Mouse (Mus musculus) right cerebral cortex, postnatal 25 days (tissue): ENCODE measurements around the gene Sgms1.

Experiments used
- DNase-seq: peaks from one replicate; pipeline ENCODE4 v3.0.0; 2022

Sgms1 gene

DNA sequence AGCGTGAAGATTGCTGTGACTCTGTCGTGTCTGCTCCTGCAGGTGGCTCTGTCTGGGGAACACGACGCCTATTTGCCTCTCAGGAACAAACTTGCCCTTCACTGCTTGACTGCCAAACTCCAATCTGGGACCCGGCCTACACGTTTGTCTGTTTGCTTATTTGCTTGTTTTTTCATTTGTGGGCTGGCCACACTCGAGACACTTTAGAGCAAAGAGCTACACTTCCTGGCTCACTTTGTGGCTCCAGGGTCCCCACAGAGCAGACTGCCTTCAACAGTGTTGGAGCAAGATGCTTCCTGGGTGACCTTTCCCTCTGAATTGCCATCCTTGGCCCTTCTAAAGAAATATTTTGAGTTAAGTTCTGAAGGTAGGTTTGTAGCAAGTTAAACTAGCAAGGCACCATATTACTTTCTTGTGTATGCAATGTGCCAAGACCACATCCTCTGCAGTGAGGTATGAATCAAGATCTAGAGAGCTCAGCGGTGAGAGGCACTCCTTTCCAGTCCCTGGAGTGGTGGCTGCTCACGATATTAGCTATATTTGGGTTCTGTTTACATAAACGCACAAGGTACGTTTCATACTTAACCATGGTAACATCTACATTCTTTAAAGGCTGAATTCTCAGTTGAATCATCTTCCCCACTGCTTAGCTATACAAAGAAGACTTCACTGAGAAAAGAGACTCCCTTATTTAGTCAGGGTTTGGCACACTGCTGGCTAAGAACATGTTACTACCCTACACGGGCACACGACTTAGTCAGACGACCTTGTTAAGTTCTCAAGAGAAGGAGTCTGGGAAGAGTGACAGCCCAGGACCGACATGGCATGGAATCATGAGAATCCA lies 192.3 kb downstream of the Sgms1 start:
- no peak for DNase-seq

DNA sequence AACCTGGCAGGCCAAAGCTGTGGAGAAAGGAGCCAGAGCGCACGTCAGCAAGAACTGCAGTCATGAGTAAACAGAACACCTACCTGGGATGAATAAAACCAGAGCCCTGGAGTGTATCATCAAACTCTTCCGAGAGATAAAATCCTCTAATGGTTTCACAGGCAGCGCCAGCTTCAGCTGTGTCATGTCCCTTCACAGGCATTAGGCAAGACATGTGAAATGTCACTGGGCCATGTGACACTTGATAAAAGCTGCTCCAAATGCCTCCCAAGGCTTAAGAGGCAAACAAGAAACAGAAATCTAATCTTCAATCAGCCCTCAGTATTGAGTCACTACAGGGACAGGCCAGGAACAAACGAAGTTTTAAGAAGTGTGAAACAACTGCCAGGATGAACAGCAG lies 193.3 kb downstream of the Sgms1 start:
- DNase-seq: no peak

- DNase-seq: no peak
Measured at GRCm38 (mm10) chr19:32194863-32195262, 194.7 kb downstream of the Sgms1 start.

DNA sequence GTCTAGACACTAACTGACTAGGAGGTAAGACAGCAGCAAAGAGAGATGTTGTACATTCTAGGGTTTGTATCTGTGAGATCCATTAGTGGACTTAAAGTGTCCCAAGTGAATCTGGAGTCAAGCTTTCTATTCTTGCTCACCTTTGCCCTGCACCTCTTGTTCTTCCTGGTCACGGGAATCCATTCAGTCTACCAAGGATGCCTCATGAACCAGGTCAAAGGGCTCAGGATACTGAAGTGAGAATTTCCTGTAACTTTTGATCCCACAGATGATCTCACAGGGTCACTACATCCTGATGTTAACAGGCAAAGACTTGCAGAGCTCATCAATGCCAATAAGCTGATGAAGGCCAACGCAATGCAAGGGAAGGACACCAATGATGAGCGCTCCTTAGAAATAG lies 195.4 kb downstream of the Sgms1 start:
- no peak for DNase-seq

- no peak for DNase-seq
Measured at GRCm38 (mm10) chr19:32191596-32191995, 197.9 kb downstream of the Sgms1 start.

DNA sequence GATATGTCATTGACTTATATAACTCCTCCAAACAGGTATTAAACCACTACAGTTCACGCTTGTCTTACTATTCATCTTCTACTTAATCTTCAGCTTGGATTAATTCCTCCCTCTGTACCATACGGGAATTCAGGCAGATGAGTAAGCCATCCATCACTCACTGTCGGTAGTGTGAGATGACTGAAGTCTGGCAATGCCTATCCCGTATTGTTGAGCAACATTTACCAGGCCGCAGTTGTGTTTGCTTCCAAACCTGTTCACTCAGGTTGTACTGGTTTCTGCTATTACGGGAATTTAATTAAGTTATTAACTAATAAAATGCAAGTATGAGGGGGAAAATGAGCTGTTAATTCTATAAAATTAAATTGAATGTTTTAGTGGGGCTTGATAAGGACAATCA lies 199.6 kb downstream of the Sgms1 start:
- DNase-seq: no peak

DNA sequence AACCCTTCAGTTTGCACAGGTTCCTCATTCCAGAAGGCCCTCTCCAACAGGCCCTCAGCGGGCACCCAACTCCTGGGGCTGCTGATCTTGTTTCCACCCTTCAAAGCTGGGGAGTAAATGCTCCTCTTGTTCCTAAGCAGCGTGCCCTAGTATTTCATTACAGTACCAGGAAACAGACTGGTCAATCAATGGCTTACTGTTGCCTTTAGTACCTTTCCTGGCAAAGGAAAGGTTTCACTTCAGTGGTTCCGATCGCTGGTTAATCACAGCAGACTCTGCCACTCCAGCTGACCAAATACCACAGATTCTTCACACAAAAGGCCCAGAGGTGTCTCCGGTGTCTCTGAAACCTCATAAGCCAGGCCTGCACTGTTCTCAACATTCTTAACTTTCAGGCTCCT lies 200.5 kb downstream of the Sgms1 start:
- no peak for DNase-seq

GRCm38 (mm10) chr19:32186594-32187092 lies 202.9 kb downstream of the Sgms1 start:
- no peak for DNase-seq

- DNase-seq: no peak
Measured at GRCm38 (mm10) chr19:32183005-32183404, 206.5 kb downstream of the Sgms1 start.

- DNase-seq: no peak
Measured at GRCm38 (mm10) chr19:32182471-32182870, 207.0 kb downstream of the Sgms1 start.

DNA sequence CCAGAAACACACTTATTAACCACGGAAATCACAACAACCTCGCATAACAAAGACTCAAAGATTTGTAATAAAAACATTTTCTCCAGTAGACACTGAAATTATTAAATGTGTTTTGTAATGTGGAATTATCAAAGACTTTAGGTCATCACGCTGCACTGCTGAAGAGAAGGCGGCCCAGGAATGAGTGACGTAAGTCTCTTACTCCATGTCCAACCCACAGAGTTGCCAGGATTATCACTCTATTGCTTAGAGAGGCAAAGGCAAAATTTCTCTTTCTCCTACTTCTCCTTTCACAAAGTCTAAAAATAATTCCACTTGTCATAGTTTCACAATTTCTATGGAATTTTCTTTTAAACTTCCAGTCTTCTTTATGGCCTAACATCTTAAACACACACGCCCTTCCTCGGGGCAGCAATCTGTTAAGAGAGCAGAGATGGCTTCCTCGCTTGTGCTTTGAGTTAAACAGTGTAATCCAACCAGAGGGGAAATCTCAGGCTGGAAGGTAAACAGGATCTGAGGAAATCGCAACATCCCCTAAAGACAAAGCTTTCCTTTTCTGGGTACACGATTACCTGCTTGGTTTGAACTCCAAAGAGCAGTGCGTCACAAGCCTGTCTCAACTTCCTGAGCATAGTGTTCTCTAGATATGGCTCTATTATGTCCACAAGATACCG lies 207.7 kb downstream of the Sgms1 start:
- no peak for DNase-seq

DNA sequence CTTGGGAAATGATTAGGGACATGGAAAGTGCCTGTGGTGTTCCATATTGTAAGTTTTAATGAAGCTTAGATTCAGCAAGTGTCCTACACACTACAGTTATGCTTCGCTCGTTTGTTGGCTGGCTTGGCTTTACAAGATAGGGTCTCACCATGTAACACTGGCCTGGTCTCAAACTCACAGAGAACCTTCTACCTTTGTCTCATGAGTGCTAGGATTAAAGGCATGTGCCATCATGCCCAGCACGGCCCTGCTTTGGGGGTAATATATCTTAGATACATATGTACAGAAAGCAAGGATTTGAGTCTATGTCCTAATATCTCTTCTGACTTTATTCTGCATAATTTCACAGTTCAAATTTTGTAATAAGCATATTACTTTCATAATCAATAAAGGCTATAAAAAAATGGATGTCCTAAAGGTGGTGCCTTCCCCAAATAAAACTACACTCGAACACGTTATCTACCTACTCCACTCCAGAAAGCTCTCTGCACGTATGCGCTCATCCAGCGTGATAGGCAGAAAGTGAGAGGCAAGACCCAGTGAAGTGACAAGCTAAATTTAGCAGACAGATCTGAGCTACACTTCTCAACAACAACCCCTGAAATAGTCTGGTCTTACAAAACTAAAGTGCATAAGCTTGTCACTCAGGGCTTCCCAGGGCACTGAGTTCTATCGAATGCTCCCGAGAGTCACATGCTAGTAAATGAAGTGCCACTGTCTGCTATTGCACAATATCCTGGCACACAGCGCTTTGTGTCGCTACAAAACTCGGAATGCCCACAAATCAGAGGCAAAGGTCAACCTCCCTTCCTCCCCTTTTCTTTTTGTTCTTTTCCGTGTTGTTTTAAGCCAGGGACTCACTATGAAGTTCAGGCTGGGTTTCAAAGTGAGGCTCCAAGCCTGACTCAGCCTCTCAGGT lies 208.5 kb downstream of the Sgms1 start:
- no peak for DNase-seq

- DNase-seq: no peak
Measured at GRCm38 (mm10) chr19:32179978-32180413, 209.5 kb downstream of the Sgms1 start.

- no peak for DNase-seq
Measured at GRCm38 (mm10) chr19:32179514-32179913, 210.0 kb downstream of the Sgms1 start.

DNA sequence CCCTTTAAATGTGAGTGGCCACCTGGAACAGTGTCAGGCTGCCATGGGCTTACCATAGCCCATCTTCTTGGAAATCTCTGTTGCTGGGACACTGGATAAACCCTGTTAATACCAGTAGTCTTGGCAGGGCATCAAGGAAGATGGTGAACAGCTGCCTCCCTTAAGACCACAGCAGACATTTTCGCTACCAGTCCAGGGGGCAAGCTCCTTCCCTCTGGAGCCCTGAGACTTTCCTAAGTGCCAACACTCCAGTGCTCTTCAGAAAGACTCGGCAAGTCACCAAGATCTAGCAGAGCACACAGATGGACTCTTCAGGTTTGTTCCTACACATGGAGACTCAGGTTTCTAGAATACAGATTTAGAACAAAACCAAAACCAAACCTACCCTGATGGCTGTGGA lies 211.4 kb downstream of the Sgms1 start:
- DNase-seq: no peak

- no peak for DNase-seq
Measured at GRCm38 (mm10) chr19:32176458-32176857, 213.1 kb downstream of the Sgms1 start.

GRCm38 (mm10) chr19:32175991-32176390 lies 213.5 kb downstream of the Sgms1 start:
- no peak for DNase-seq

- no peak for DNase-seq
Measured at GRCm38 (mm10) chr19:32175013-32175412, 214.5 kb downstream of the Sgms1 start.

DNA sequence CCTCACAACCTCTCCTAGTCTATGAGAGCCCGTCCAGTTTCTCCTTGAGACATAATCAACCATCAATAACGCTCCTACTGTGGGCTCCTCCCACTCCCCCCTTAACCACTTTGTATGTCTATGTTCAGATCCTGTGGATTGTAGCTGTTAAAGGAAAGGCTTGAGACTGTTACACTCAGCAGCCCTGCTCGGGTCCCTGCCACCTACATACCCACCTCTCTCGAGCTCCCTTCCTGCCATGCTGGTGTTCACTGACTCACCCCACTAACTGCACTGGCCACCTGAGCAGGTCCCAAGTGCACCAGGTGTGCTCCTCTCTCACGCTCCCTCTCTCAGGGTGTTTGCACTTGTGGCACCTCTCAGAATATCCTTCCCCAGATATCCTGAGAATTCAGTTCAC lies 215.0 kb downstream of the Sgms1 start:
- no peak for DNase-seq

DNA sequence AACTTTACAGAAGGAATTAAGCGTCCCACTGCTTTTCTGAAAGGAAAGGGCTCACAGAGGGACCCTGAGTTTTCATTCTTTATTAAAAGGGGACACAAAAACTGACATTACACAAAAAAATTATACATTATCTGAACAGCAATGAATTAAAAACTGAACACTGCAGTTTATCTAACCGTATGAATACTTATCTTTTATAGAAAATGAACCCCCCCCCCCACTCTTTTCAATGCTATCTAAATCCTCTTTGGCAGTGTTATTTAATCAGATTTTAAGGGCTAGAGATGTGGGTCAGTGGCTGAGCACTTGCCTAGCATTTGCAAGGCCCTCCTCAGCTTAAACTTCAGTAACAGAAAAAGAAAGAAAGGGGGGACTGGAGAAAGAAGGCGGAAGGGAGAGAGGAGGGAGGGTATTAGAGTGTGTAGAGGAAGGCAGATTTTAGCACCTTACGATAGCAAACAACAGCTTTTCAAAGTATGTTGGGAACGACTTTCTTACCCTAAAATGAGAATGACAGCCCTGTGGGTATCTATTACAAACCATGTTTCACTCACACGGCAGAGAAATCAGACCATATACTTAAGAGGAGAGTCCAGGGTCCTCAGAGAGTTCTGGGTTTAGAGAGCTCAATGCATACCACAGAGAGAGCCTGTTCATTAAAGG lies 215.9 kb downstream of the Sgms1 start:
- no peak for DNase-seq

GRCm38 (mm10) chr19:32172511-32172981 lies 217.0 kb downstream of the Sgms1 start:
- DNase-seq: no peak

DNA sequence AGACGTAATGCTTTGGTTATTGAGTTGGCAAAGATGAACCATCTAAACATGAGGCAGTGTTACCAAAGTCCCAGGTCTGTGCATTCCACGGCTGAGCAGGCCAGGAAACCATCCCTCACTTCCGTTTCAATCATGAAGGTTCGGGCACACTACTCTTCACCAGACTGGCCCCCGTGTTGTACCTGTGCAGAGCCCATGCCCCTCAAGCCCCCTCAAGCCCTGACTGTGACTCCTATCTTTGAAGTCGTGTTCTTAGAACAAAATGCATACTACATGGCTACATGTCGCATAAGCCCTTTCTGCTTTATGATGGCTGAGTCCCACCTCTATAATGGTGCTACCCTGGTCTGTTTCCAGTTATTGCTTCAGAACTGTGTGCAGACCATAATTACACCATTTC lies 217.5 kb downstream of the Sgms1 start:
- no peak for DNase-seq
